Mouse (Mus musculus) C2C12 (cell line): ENCODE measurements at regions not wholly inside any gene's neighbourhood (a gene's known extent, or its start where the extent isn't known, plus 50 kb on each side); places are given as distances from the start of the nearest gene placed in this dataset.

Source experiments
- CEBPB ChIP-seq: IDR thresholded peaks from one replicate; pipeline ENCODE4 v1.6.1; 2011; ENCODE audit warnings: low read depth, mild to moderate bottlenecking, control low read depth, moderate library complexity
- CTCF ChIP-seq: IDR thresholded peaks from one replicate; pipeline ENCODE4 v1.5.1; 2011; ENCODE audit not compliant: control insufficient read depth, insufficient read depth, insufficient read length
- MAX ChIP-seq: IDR thresholded peaks from one replicate; pipeline ENCODE4 v1.6.1; 2011; ENCODE audit warnings: mild to moderate bottlenecking, control low read depth
- MYOD1 ChIP-seq: IDR thresholded peaks from one replicate; pipeline ENCODE4 v1.6.1; 2011; ENCODE audit warnings: low read depth; ENCODE audit not compliant: control insufficient read depth, insufficient read length
- MYOG ChIP-seq: IDR thresholded peaks from one replicate; pipeline ENCODE4 v1.6.1; 2011; ENCODE audit not compliant: control insufficient read depth, insufficient read length; ENCODE audit errors: extremely low read depth
- USF1 ChIP-seq: IDR thresholded peaks from one replicate; pipeline ENCODE4 v1.6.1; 2011; ENCODE audit warnings: low read depth, mild to moderate bottlenecking, control low read depth, moderate library complexity

DNA sequence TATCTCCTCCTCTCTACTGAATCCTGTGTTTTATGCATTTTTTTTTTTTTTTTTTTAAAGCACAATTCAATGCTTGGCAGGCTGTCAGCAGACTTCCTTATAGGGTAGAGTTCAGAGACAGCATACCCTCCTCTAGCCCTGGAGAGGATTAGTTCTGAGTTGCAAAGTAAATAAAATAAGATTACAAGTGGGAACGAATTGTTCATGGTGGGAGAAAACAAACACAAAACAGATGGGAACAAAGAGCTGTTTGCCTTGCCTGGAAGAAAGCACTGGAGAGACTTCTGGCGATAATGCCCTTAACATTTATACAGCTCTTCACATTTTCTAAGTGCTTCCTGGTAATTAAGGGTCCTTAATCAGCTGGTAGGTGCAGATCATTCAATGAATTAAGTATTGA is 254.6 kb downstream of the Lmo7 start:
- no peak for TF ChIP-seq MAX
- TF ChIP-seq CTCF, result no peak
- no peak for TF ChIP-seq USF1
- no peak for TF ChIP-seq MYOD1
- no peak for TF ChIP-seq MYOG
- TF ChIP-seq CEBPB, result no peak
